Comparison of ENCODE assay signal across 6 mouse cellular contexts in genomic region chr1:58766446-58766845, GRCm38 (mm10). TPM values are rescaled to one million over a fixed set of nuclear protein-coding genes. Genes with fewer than 3 reads are reported as not detected.
DNase-seq lines count a peak whose midpoint lies in the region; ATAC-seq and TF ChIP-seq lines count a peak whose summit lies in the region.
"Not testable (repeated sequence)": the region's sequence is repeated elsewhere in the genome, so short reads cannot be mapped to it uniquely, and the experiment has no call there.

No protein-coding gene starts in this region.

- ATAC-seq in heart, embryonic 14.5 days (ENCODE audit: insufficient number of reproducible peaks, insufficient read depth, low FRiP score, low read depth); heart, postnatal 0 days (ENCODE audit: insufficient read depth, low read depth); intestine, embryonic 14.5 days (replicated peaks; ENCODE audit: low FRiP score, low TSS enrichment, low read depth): not testable (repeated sequence)

- H3K27ac ChIP-seq in heart, embryonic 14.5 days (replicated peaks in 1 of 2; ENCODE audit: control insufficient read depth in 1 of 2, insufficient read depth in 1 of 2, low read depth in 2 of 2, low read length in 2 of 2); heart, postnatal 0 days (ENCODE audit: low read depth); intestine, embryonic 14.5 days (ENCODE audit: low read depth): not testable (repeated sequence)

- not testable (repeated sequence) for TF ChIP-seq EP300 in heart, postnatal 0 days (IDR thresholded peaks at IDR 0.05; ENCODE audit: low read depth)

- peak; percentile 43 for DNase-seq in ES-CJ7 (ENCODE audit: low read depth, low spot score)
- peak; percentile 40 for DNase-seq in ZHBTc4 (ENCODE audit: low read depth, low spot score)
- peak; percentile 80 for DNase-seq in heart, adult 11 months
- not testable (repeated sequence) for DNase-seq in heart, postnatal 0 days (ENCODE audit: low spot score)
- peak; percentile 18 for DNase-seq in intestine, embryonic 14.5 days (ENCODE audit: low spot score)

- not testable (repeated sequence) for H3K4me3 ChIP-seq in heart, embryonic 14.5 days (ENCODE audit: control insufficient read depth in 1 of 2, insufficient read depth in 1 of 2, low read depth in 1 of 2, low read length in 2 of 2); heart, postnatal 0 days (ENCODE audit: low read depth, low read length); intestine, embryonic 14.5 days (ENCODE audit: low read depth, low read length)

- 79% methylated on average over 4 of the region's 4 CpGs for WGBS in heart, embryonic 14.5 days
- WGBS in heart, postnatal 0 days = 75% methylated on average over 4 of the region's 4 CpGs
- WGBS in intestine, embryonic 14.5 days = 89% methylated on average over 4 of the region's 4 CpGs

- TF ChIP-seq CTCF in heart, postnatal 0 days (IDR thresholded peaks at IDR 0.05; ENCODE audit: low read depth) = not testable (repeated sequence)

- H3K9me3 ChIP-seq in heart, embryonic 14.5 days (ENCODE audit: control insufficient read depth, low read length); heart, postnatal 0 days (replicated peaks; ENCODE audit: control insufficient read depth, low read length); intestine, embryonic 14.5 days (ENCODE audit: control insufficient read depth, low read length): not testable (repeated sequence)

- H3K36me3 ChIP-seq in heart, embryonic 14.5 days (ENCODE audit: control insufficient read depth, insufficient read depth, low read length); heart, postnatal 0 days (replicated peaks; ENCODE audit: control insufficient read depth, insufficient read depth, low read length); intestine, embryonic 14.5 days (ENCODE audit: control insufficient read depth, insufficient read depth, low read length): not testable (repeated sequence)

- H3K27me3 ChIP-seq in heart, embryonic 14.5 days (ENCODE audit: control insufficient read depth, insufficient read depth, low read length); heart, postnatal 0 days (ENCODE audit: control insufficient read depth, insufficient read depth, low read length); intestine, embryonic 14.5 days (replicated peaks; ENCODE audit: control insufficient read depth, insufficient read depth, low read length): not testable (repeated sequence)

- H3K4me1 ChIP-seq in heart, embryonic 14.5 days (ENCODE audit: control insufficient read depth in 2 of 2, insufficient read depth in 2 of 2, low read length in 2 of 2); heart, postnatal 0 days (ENCODE audit: control insufficient read depth, insufficient read depth); intestine, embryonic 14.5 days (replicated peaks; ENCODE audit: control insufficient read depth, insufficient read depth, low read length): not testable (repeated sequence)

- H3K4me2 ChIP-seq in heart, embryonic 14.5 days (ENCODE audit: low read length) = peak overlapping the region; percentile 29; the same call in 1 of the 2 replicates
- peak overlapping the region; percentile 30; the same call in 1 of the 2 replicates for H3K4me2 ChIP-seq in heart, postnatal 0 days (ENCODE audit: low read depth, low read length)
- H3K4me2 ChIP-seq in intestine, embryonic 14.5 days (ENCODE audit: low read length) = not testable (repeated sequence)

- not testable (repeated sequence) for H3K9ac ChIP-seq in heart, embryonic 14.5 days (ENCODE audit: low read length); heart, postnatal 0 days (replicated peaks; ENCODE audit: low read depth, low read length); intestine, embryonic 14.5 days (ENCODE audit: low read length)

RNA-seq across cellular contexts. Expression of gene Casp8, which starts 28.7 kb away (rescaled TPM):
- polyA plus RNA-seq in heart, embryonic 14.5 days (2014; fragmentation: Nextera tagmentation; extraction: Ambion mirVana) = 17.3 and 19.7 TPM in 2 replicates
- total RNA-seq in heart, postnatal 0 days (2014; rRNA removed; ENCODE audit: low replicate concordance) = 8.2 and 11.9 TPM in 2 replicates
- 10.7 and 12.3 TPM in 2 replicates for polyA plus RNA-seq in heart, postnatal 0 days (2015; fragmentation: Nextera tagmentation; extraction: Ambion mirVana)
- 39.4 and 42.8 TPM in 2 replicates for polyA plus RNA-seq in intestine, embryonic 14.5 days (2014; fragmentation: Nextera tagmentation; extraction: Ambion mirVana)

RNA-seq across cellular contexts. Expression of gene Cflar, which starts 55.1 kb away (rescaled TPM):
- polyA plus RNA-seq in heart, embryonic 14.5 days (2014; fragmentation: Nextera tagmentation; extraction: Ambion mirVana) = 38.7 and 42.2 TPM in 2 replicates
- total RNA-seq in heart, postnatal 0 days (2014; rRNA removed; ENCODE audit: low replicate concordance) = 44.4 and 102 TPM in 2 replicates
- 49.8 and 53.6 TPM in 2 replicates for polyA plus RNA-seq in heart, postnatal 0 days (2015; fragmentation: Nextera tagmentation; extraction: Ambion mirVana)
- polyA plus RNA-seq in intestine, embryonic 14.5 days (2014; fragmentation: Nextera tagmentation; extraction: Ambion mirVana) = 26.1 and 27.1 TPM in 2 replicates
